Mouse (Mus musculus): ENCODE measurements at regions not wholly inside any gene's neighbourhood (a gene's known extent, or its start where the extent isn't known, plus 50 kb on each side); places are given as distances from the start of the nearest gene placed in this dataset.

DNA sequence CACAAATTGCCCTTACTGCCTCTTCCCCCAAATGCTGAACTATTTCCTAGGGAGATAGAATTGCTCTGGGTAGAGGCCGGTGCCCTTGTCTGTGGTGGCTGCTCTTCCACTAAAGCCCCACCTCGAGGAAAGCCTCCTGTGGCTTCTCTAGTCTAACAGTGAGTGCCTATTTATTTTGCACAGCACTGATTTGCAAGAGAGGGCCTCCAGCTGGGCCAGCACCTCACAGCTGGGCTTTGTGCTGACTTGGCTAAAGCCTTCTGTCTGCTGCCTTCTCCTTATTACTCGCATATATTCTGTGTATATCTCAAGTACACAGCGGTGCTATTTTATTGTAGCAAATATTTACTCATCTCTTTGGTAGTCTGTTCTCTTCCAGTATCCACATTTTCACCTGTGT, 176.9 kb upstream of the Phyhipl start:
- no peak for TF ChIP-seq CTCF (IDR thresholded peaks at IDR 0.05; ENCODE audit: borderline replicate concordance, insufficient read depth, low read depth, low read length)
- no peak for TF ChIP-seq POLR2A (IDR thresholded peaks at IDR 0.05; ENCODE audit: borderline replicate concordance, insufficient read depth, low read length)

Data from cerebellum, adult 2 months (tissue).